Mouse (Mus musculus): ENCODE measurements around the gene Nxf3. TPM values are rescaled to one million over a fixed set of nuclear protein-coding genes. Genes with fewer than 3 reads are reported as not detected.
A peak's percentile ranks its signal among the peaks of the same experiment; 100 is the strongest.
"Not testable (repeated sequence)": the region's sequence is repeated elsewhere in the genome, so short reads cannot be mapped to it uniquely, and the experiment has no call there.

The Nxf3 gene
- not detected in 2 replicates for polyA plus RNA-seq (2015; fragmentation: Nextera tagmentation; extraction: Ambion mirVana)

DNA sequence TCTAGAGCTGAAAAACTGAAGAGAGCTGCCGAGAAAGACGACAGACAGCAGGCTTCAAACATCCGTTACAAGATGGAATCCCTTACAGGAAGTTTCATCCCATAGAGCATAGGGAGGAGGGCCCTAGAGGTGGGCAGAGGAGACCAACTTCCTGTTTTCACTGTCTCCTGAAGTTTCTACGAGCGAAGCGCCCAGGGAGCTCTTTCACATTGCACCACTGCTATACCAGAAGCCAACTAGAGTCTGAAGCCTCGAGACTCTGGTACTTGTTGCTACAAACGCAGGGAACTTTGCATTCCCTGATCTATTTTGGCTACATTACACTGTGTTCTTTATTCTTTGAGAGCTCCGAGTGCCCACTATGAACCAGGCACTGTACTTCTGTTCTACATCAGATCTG, at the start of gene Nxf3:
Nxf3 (minus strand) TSS at position 101 of the 400 bp plus-strand sequence.
- Histone ChIP-seq H3K4me1 (no peaks in the 10 kb centered on the region), H3K4me2 (no peak within 1 kb of the TSS), H3K27ac (no peak within 1 kb of the TSS), H3K9ac (no peak within 1 kb of the TSS), H3K4me3 (no peak within 1 kb of the TSS), H3K9me3 (no peaks in the 10 kb centered on the region), H3K27me3 (peaks cover 5% of the 10 kb centered on the region; the same call in 1 of the 2 replicates), H3K36me3 (no peaks in the 10 kb centered on the region)
- no peak for ATAC-seq (ENCODE audit: insufficient number of reproducible peaks, insufficient read depth, low FRiP score, low TSS enrichment, low read depth)
- WGBS = 78% methylated on average over 9 of the region's 9 CpGs

DNA sequence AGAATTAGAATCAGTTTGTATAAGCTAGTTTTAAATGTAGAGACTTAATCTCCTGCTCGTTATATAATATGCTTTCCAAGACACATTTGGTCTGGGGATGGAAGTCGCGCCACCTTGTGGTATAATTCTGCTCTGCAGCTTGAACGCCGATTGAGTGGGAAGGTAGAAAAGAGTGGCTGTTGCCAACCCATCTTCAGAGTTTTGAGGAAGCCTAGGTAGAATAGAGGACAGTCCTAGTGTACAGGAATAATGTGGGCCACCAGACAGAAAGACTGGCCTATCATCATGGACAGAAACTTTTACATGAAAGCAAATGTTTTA, 42.6 kb upstream of the Nxf3 start:
- no peak overlapping the region for H3K9ac ChIP-seq
- H3K4me3 ChIP-seq = no peak overlapping the region
- H3K4me1 ChIP-seq = no peaks in the 10 kb centered on the region
- H3K9me3 ChIP-seq = no peaks in the 10 kb centered on the region
- no peaks in the 10 kb centered on the region for H3K27me3 ChIP-seq
- ATAC-seq (ENCODE audit: insufficient number of reproducible peaks, insufficient read depth, low FRiP score, low TSS enrichment, low read depth) = no peak
- peak overlapping the region; percentile 35 for H3K4me2 ChIP-seq
- WGBS = 17% methylated on average over 5 of the region's 5 CpGs
- H3K36me3 ChIP-seq = no peaks in the 10 kb centered on the region
- H3K27ac ChIP-seq = no peak overlapping the region

DNA sequence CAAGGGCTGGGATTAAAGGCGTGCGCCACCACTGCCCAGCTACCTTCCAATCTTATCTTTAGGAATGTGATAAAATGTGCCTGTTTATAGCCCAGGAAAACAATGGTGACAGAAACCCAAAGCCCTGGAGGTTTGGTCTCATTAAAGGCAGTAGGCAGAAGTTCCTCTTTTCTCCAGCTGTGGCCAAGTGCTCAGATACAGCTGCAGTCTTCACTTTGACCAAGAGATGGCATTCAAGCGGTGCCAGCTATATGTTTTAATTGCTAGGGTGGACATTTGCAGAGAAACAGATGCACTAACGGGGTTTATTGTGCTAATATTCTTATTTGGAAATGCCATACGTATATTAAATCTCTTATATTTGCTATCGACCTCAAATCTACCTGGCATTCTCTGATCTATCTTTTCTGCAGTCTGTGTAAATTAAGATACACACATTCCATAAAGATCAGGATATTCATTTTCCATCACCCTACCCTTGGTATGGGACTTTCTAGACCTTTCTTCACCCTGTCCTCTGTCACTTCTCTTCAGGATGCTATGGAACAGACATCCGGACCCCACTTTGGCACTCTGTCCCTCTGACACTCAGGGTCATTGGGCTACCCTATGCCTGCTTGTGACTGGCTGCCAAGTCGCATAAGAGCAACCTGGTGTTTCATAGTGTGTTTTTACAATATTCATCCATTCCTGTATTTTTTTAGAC, 42.1 kb upstream of the Nxf3 start:
- H3K27me3 ChIP-seq = no peaks in the 10 kb centered on the region
- H3K9me3 ChIP-seq = no peaks in the 10 kb centered on the region
- no peaks in the 10 kb centered on the region for H3K4me1 ChIP-seq
- ATAC-seq (ENCODE audit: insufficient number of reproducible peaks, insufficient read depth, low FRiP score, low TSS enrichment, low read depth) = no peak
- WGBS = 58% methylated on average over 8 of the region's 8 CpGs
- no peak overlapping the region for H3K27ac ChIP-seq
- no peak overlapping the region for H3K4me2 ChIP-seq
- no peaks in the 10 kb centered on the region for H3K36me3 ChIP-seq
- no peak overlapping the region for H3K9ac ChIP-seq
- H3K4me3 ChIP-seq = no peak overlapping the region

DNA sequence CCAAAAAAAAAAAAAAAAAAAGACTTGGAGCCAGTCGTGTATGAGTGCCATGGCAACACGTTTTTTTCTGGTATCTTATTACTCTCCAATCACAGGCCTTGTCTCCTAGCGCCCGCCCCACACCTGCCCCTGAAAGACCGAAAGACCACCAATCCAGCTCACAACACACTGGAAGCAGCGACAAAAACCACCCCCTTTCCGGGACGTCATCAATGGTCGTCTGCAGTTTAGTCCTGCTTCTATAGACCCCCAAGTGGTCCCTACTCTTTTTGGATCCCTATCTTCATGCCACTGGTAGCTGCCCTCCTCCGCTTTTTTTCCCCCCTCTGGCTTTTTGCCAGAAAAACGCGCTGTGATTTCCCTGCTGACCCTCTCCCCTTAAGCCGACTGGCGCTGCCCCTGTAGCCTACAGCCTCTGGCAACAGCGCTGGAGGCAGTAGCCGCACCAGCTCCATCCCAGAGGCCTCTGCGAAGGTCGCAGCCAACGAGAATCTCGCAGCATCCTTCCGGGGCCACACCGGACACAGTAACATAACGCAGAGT, 30.4 kb upstream of the Nxf3 start:
- Histone ChIP-seq H3K9ac (peak overlapping the region; percentile 58), H3K36me3 (no peaks in the 10 kb centered on the region), H3K27ac (peak overlapping the region; percentile 64; the same call in 1 of the 2 replicates), H3K4me3 (peak overlapping the region; percentile 45), H3K4me2 (peak overlapping the region; percentile 62), H3K9me3 (no peaks in the 10 kb centered on the region), H3K4me1 (no peaks in the 10 kb centered on the region), H3K27me3 (peaks cover 39% of the 10 kb centered on the region)
- peak; percentile 88 for ATAC-seq (ENCODE audit: insufficient number of reproducible peaks, insufficient read depth, low FRiP score, low TSS enrichment, low read depth)
- WGBS = 20% methylated on average over 23 of the region's 23 CpGs

DNA sequence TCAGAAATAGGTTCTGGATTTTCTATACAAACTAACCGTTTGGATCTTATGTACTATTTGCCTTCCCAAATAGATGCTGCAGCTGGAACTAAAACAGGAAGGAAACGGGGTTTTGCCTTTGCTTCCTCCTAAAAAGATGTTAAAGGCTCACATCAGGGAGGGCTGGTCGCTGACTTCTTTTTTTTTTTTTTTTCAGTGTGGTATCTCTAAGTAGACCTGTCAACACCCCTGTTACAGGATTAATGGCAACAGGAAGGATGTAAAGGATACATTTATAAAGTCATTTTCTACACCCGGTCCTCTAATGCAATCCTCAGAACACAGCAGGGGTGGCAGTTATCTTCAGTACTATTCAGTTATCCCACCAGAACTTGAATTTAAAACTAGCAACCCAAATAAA, 30.0 kb upstream of the Nxf3 start:
- no peaks in the 10 kb centered on the region for H3K36me3 ChIP-seq
- H3K4me3 ChIP-seq = peak overlapping the region; percentile 45
- H3K9ac ChIP-seq = no peak overlapping the region
- 37% methylated on average over 4 of the region's 4 CpGs for WGBS
- no peaks in the 10 kb centered on the region for H3K9me3 ChIP-seq
- peaks cover 42% of the 10 kb centered on the region for H3K27me3 ChIP-seq
- no peak overlapping the region for H3K27ac ChIP-seq
- H3K4me1 ChIP-seq = no peaks in the 10 kb centered on the region
- ATAC-seq (ENCODE audit: insufficient number of reproducible peaks, insufficient read depth, low FRiP score, low TSS enrichment, low read depth) = no peak
- peak overlapping the region; percentile 62 for H3K4me2 ChIP-seq

DNA sequence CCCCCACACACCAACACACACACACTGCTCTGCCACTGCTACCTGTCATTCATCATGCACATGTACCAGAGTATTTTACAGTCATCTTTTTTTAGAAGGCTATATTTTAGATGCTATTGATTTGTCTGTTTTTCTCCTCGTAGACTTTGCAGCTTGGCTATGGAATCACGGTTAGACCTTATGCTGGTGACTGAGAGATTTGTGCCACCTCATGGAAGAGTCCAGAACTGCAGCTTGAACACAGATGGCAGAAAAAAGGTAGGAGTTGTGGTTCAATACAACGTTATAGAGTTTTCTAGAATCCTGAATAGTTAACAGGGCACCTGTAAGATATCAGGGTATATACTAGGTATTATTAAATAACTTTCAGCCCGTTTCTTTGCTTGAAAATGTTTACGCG, 22.9 kb upstream of the Nxf3 start:
- Histone ChIP-seq H3K9ac (no peak overlapping the region), H3K4me3 (no peak overlapping the region), H3K27ac (no peak overlapping the region), H3K27me3 (peaks cover 33% of the 10 kb centered on the region), H3K4me1 (no peaks in the 10 kb centered on the region), H3K4me2 (no peak overlapping the region), H3K36me3 (no peaks in the 10 kb centered on the region), H3K9me3 (no peaks in the 10 kb centered on the region)
- no peak for ATAC-seq (ENCODE audit: insufficient number of reproducible peaks, insufficient read depth, low FRiP score, low TSS enrichment, low read depth)
- WGBS = 40% methylated on average over 6 of the region's 6 CpGs

DNA sequence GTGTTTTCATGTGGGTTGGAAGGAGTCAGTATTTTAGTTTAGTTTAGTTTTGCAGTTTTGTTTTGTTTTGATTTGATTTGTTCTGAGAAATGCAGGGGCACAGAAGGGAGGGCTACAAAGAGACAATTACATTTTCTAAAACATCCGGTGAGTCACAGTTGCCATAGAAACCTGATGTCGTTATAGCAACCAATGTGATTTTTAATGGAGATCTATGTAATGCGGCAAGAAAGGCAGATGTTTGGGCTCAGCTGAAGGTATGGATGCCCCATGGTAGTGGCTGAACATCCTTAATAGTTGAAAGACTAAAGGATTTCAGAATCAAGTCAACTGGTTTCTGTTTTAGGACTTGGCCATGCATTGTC, 19.7 kb upstream of the Nxf3 start:
- no peak overlapping the region for H3K27ac ChIP-seq
- 66% methylated on average over 3 of the region's 3 CpGs for WGBS
- H3K4me2 ChIP-seq = no peak overlapping the region
- no peak for ATAC-seq (ENCODE audit: insufficient number of reproducible peaks, insufficient read depth, low FRiP score, low TSS enrichment, low read depth)
- no peak overlapping the region for H3K9ac ChIP-seq
- H3K4me3 ChIP-seq = no peak overlapping the region
- no peaks in the 10 kb centered on the region for H3K9me3 ChIP-seq
- peaks cover 15% of the 10 kb centered on the region for H3K27me3 ChIP-seq
- no peaks in the 10 kb centered on the region for H3K4me1 ChIP-seq
- H3K36me3 ChIP-seq = no peaks in the 10 kb centered on the region

DNA sequence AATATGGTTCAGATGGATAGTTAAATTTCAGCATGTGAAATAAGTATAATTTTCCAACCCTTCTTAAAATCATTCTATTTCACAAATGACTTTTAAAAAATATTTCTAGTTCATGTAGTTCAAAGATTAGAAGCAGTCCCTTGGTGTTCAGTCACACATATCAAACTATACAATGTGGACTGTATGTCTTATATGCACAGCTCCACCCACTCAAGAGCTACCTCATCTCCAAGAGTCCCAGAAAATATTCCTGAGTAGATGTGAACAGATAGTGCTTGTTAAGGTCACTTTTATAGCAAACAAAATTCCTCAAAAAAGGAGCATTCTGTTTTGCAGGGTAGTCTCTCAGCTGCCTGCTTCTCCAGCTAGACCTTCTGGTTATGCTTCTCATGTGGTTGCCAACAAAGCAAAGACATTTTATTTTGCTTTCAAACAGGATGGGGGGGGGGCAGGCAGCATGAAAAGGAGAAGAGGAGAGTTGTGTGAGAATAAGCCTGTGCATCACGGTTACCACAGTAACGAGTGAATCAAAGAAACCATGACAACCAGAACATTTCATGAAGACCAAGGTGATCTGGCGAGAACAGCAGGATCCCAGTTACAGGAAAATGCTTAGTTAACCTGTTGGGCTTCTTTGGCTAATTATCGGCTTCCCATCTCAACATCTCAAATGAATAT, 19.1 kb upstream of the Nxf3 start:
- Histone ChIP-seq H3K9ac (no peak overlapping the region), H3K4me2 (no peak overlapping the region), H3K9me3 (no peaks in the 10 kb centered on the region), H3K36me3 (no peaks in the 10 kb centered on the region), H3K27ac (no peak overlapping the region), H3K4me3 (no peak overlapping the region), H3K4me1 (no peaks in the 10 kb centered on the region), H3K27me3 (peaks cover 11% of the 10 kb centered on the region)
- 69% methylated on average over 4 of the region's 4 CpGs for WGBS
- no peak for ATAC-seq (ENCODE audit: insufficient number of reproducible peaks, insufficient read depth, low FRiP score, low TSS enrichment, low read depth)

DNA sequence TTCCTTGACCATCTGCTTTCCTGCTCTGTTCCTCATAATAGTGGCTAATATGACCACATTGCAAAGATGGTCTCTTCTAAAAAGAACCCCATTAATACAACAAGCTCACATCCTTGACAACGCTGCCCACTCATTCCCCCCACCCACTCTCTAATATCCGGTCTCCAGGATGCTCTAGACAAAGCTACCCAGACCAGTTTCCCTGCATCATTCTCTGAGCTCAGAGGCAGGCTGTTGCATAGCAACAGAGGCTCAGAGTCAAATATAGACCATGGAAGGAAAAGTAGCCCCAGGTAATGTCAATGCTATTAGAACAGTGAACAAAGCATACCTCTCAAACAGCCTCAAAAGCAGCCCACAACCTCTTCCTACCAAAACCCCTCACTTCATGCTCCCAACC, 9.4 kb upstream of the Nxf3 start:
- peaks cover 19% of the 10 kb centered on the region; the same call in 1 of the 2 replicates for H3K27me3 ChIP-seq
- no peak overlapping the region for H3K4me3 ChIP-seq
- H3K9me3 ChIP-seq = no peaks in the 10 kb centered on the region
- WGBS = 44% methylated on average over 2 of the region's 2 CpGs
- no peak overlapping the region for H3K4me2 ChIP-seq
- H3K4me1 ChIP-seq = no peaks in the 10 kb centered on the region
- no peak for ATAC-seq (ENCODE audit: insufficient number of reproducible peaks, insufficient read depth, low FRiP score, low TSS enrichment, low read depth)
- H3K27ac ChIP-seq = no peak overlapping the region
- H3K36me3 ChIP-seq = no peaks in the 10 kb centered on the region
- H3K9ac ChIP-seq = no peak overlapping the region

DNA sequence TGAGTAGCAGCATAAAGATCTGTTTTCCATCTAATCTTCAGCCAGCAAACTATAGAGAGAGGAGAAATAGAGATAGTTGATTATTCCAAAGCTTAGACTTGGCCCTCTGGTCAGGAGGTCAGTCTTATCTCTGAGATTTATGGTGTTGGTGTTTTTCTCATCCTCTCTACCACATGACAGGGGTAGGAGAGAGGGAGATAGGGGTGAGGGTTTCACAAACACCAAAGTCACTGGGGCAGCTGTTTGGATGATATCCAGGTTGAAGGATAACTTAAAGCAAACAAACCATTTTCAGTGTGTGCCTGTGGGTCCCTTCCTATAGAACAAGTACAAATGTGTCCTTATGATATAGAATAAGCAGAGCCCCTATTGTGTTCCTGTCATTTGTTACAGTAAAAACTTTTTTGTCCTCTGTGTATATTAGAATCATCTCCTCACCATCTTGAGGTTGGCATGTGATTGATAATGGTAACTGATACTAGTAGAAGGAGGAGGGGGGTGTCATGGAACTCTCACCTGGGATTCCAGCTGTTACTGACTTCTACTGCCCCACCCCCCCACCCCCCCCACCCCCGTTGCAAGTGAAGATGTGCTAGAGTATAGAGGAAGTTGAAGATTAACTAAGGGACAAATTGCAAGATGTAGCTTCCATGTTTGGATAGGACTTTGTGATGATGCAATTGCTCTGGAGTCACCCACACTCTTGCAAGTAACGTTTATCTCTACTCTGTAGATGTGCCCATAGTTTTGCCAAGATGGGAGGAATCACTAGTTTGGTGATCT, 7.6 kb upstream of the Nxf3 start:
- WGBS = 34% methylated on average over 2 of the region's 2 CpGs
- H3K36me3 ChIP-seq = no peaks in the 10 kb centered on the region

DNA sequence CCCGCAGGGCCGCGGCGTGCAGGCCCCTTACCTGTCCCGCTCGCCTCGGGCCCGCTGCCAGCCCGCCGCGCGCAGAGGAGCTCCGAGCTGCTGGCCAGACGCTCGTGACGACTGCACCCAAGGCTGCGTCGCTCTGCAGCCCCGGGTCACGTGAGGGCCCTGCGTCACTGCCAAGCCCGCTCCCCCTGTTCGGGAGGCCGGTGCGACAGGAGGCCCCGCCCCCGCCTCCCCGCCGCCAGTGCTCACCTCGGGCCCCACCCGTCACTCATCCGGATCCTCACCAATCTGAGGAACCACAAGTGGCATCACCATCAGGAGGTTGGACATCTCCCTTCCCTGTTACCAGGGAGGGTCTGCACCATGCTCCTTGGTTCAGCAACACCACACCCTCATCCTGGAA, 17.0 kb downstream of the Nxf3 start, which contains the start of gene Bex2:
Bex2 (minus strand) TSS at position 217 of the 400 bp plus-strand sequence.
- WGBS = no CpG with 5 or more reads among the region's 32 CpGs
- not testable (repeated sequence) for H3K36me3 ChIP-seq, H3K9me3 ChIP-seq, H3K4me1 ChIP-seq, H3K27ac ChIP-seq, H3K27me3 ChIP-seq
- ATAC-seq (ENCODE audit: insufficient number of reproducible peaks, insufficient read depth, low FRiP score, low TSS enrichment, low read depth) = peak; percentile 96
- Histone ChIP-seq H3K4me3 (peak within 1 kb of the TSS; percentile 41), H3K9ac (peak within 1 kb of the TSS; percentile 16; the same call in 1 of the 2 replicates), H3K4me2 (peak within 1 kb of the TSS; percentile 52)

More for the DNA sequence above, 7.6 kb upstream of the Nxf3 start:
- H3K9ac ChIP-seq = no peak overlapping the region
- no peak overlapping the region for H3K4me2 ChIP-seq
- no peak overlapping the region for H3K27ac ChIP-seq
- H3K9me3 ChIP-seq = no peaks in the 10 kb centered on the region
- peaks cover 22% of the 10 kb centered on the region; the same call in 1 of the 2 replicates for H3K27me3 ChIP-seq
- H3K4me3 ChIP-seq = no peak overlapping the region
- H3K4me1 ChIP-seq = no peaks in the 10 kb centered on the region
- ATAC-seq (ENCODE audit: insufficient number of reproducible peaks, insufficient read depth, low FRiP score, low TSS enrichment, low read depth) = no peak

Measured in embryonic facial prominence, embryonic 13.5 days (tissue).